Mouse (Mus musculus): ENCODE measurements around the gene Itpkc.
A peak's percentile ranks its signal among the peaks of the same experiment; 100 is the strongest.

Gene Itpkc

DNA sequence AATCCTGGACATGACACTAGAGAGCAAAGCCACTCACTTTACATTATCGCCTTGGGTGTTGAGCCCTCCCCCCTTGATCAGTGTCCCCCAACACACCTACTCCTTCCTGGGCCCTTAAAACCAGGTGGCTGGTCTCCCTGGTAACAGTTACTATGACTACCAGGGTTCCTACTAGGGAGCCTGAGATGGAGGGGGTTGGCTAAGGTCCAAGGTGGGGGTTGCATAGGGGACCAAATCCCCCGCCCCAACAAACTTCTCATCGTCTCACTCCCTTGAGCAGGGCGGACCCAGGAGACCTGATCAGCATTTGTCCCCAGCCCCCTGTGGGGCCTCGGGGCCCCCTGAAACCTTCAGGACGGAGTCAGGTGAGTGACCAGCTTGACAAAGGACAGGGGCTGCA, 33.4 kb upstream of the Itpkc start:
- peaks cover 43% of the 10 kb centered on the region for H3K36me3 ChIP-seq (ENCODE audit: insufficient read depth, low read length)

DNA sequence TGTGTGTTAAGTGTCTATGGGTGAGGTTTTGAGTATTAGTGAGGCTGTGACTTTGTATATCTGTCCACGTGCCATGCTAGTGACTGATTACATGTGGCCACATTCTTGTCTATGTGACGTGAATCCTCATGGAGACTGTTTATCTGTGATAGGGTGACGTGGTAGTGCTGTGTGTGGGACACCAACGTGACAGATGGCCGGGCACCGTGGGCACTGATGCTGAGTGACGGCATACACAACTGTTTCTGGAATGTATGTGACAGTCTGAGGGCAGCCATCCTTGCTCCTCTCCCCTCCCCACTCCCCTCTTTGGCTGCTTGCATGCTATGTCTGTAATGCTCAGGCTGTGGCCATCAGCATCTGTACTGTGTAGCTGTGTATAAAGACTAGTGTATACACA, 32.4 kb upstream of the Itpkc start:
- no peaks in the 10 kb centered on the region for H3K27me3 ChIP-seq (ENCODE audit: insufficient read depth, low read length)
- H3K9me3 ChIP-seq (ENCODE audit: low read length): no peaks in the 10 kb centered on the region
- peaks cover 43% of the 10 kb centered on the region for H3K36me3 ChIP-seq (ENCODE audit: insufficient read depth, low read length)
- H3K4me3 ChIP-seq (replicated peaks; ENCODE audit: low read length): no peak overlapping the region
- no peak for TF ChIP-seq NANOG (IDR thresholded peaks at IDR 0.05; ENCODE audit: borderline replicate concordance, low read length)
- TF ChIP-seq POU5F1 (IDR thresholded peaks at IDR 0.05; ENCODE audit: borderline replicate concordance, low read length): no peak
- TF ChIP-seq CTCF (conservative IDR thresholded peaks at IDR 0.05; ENCODE audit: low read length): no peak
- H3K4me1 ChIP-seq (replicated peaks; ENCODE audit: low read depth, low read length): peaks cover 68% of the 10 kb centered on the region

More for the DNA sequence above, 33.4 kb upstream of the Itpkc start:
- no peak for TF ChIP-seq NANOG (IDR thresholded peaks at IDR 0.05; ENCODE audit: borderline replicate concordance, low read length)
- TF ChIP-seq CTCF (conservative IDR thresholded peaks at IDR 0.05; ENCODE audit: low read length): no peak
- no peak for TF ChIP-seq POU5F1 (IDR thresholded peaks at IDR 0.05; ENCODE audit: borderline replicate concordance, low read length)
- Histone ChIP-seq H3K4me1 (replicated peaks; ENCODE audit: low read depth, low read length) (peaks cover 68% of the 10 kb centered on the region), H3K27me3 (ENCODE audit: insufficient read depth, low read length) (no peaks in the 10 kb centered on the region), H3K4me3 (replicated peaks; ENCODE audit: low read length) (no peak overlapping the region), H3K9me3 (ENCODE audit: low read length) (no peaks in the 10 kb centered on the region)

DNA sequence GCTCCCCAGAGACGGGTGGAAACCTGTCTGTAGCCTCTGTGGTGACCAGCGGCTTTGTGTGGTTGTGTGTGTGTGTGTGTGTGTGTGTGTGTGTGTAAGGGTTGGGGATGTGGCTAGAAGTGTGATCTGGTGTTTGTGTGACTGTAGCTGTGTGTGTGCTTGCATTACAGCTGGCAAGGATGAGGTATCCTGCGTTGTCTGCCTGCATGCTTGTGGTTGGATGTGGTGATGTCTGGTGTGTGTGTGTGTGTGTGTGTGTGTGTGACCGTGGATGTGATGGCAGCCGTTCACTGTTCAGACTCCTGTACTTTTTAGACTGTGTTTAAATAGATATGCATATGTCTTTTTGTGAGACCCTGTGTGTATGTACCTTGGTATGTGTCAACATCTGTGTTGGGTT, 31.3 kb upstream of the Itpkc start:
- peaks cover 35% of the 10 kb centered on the region for H3K36me3 ChIP-seq (ENCODE audit: insufficient read depth, low read length)
- no peaks in the 10 kb centered on the region for H3K9me3 ChIP-seq (ENCODE audit: low read length)
- H3K4me3 ChIP-seq (replicated peaks; ENCODE audit: low read length): peak overlapping the region; percentile 85
- H3K27me3 ChIP-seq (ENCODE audit: insufficient read depth, low read length): no peaks in the 10 kb centered on the region
- H3K4me1 ChIP-seq (replicated peaks; ENCODE audit: low read depth, low read length): peaks cover 67% of the 10 kb centered on the region
- TF ChIP-seq POU5F1 (IDR thresholded peaks at IDR 0.05; ENCODE audit: borderline replicate concordance, low read length): no peak
- no peak for TF ChIP-seq CTCF (conservative IDR thresholded peaks at IDR 0.05; ENCODE audit: low read length)
- TF ChIP-seq NANOG (IDR thresholded peaks at IDR 0.05; ENCODE audit: borderline replicate concordance, low read length): no peak

DNA sequence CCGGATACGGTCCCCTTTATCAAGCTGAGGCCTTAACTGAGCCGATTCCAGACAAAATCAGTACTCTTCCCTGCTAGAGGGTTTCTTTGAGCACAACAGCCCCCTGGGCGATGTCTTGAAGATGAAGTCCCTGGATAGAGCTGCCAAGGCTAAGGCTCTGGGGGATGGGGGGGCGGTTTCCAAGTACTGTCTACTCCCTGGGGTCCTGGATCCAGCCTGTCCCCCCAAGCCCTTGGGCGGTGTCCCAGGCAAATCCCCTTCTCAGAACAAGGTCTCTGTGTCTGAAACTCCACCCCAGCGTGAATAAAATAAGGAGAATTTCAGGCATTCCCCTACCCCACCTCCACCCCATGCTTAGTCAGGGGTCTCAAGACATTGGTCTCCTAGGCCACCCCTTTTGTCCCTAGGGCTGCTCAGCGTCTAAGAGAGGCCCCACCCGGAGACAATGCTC, 30.8 kb upstream of the Itpkc start:
- H3K4me1 ChIP-seq (replicated peaks; ENCODE audit: low read depth, low read length): peaks cover 67% of the 10 kb centered on the region
- H3K27me3 ChIP-seq (ENCODE audit: insufficient read depth, low read length): no peaks in the 10 kb centered on the region
- H3K36me3 ChIP-seq (ENCODE audit: insufficient read depth, low read length): peaks cover 35% of the 10 kb centered on the region
- peak overlapping the region; percentile 85 for H3K4me3 ChIP-seq (replicated peaks; ENCODE audit: low read length)
- no peaks in the 10 kb centered on the region for H3K9me3 ChIP-seq (ENCODE audit: low read length)
- TF ChIP-seq POU5F1 (IDR thresholded peaks at IDR 0.05; ENCODE audit: borderline replicate concordance, low read length) (no peak), CTCF (conservative IDR thresholded peaks at IDR 0.05; ENCODE audit: low read length) (no peak), NANOG (IDR thresholded peaks at IDR 0.05; ENCODE audit: borderline replicate concordance, low read length) (no peak)

DNA sequence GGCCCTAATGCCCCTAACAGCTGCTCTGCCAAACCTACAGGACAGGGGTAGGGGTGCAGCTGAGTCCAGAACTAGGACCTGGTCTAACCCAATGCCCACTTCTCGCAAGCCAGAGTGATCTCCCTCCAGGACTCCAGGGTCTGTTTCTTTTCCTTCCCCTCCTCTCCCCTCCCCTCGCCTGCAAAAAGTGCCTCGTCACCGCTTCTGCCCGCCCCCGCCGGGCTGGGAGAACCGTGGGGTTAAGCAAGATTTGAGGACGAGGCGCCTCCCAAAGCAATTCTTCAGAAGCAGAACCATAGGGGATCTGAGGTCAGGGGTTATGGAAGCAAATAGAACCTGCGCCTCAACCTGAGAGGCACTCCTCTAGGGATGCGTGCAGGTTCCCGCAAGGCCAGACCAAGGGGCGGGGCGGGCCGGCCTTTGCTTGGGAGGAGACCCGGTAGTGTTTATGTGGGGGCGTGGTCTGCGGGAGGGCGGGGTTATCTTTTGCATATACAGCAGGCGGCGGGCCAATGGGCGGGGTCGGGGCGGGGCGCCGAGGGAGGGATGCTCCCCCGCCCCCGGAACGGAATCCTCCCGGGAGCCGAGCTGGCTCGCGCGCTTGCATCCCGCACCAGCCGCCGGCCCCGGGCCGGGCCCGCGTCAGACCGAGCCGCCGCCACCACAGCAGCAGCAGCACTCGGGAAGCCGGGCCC, 29.9 kb upstream of the Itpkc start, which contains the start of gene Numbl:
Gene Numbl, plus strand, starts transcription at position 229 of the 695 bp plus-strand sequence.
- Histone ChIP-seq H3K27me3 (ENCODE audit: insufficient read depth, low read length) (no peaks in the 10 kb centered on the region), H3K4me1 (replicated peaks; ENCODE audit: low read depth, low read length) (peaks cover 68% of the 10 kb centered on the region), H3K9me3 (ENCODE audit: low read length) (no peaks in the 10 kb centered on the region), H3K36me3 (ENCODE audit: insufficient read depth, low read length) (peaks cover 34% of the 10 kb centered on the region), H3K4me3 (replicated peaks; ENCODE audit: low read length) (peak within 1 kb of the TSS; percentile 85)
- no peak for TF ChIP-seq CTCF (conservative IDR thresholded peaks at IDR 0.05; ENCODE audit: low read length)

DNA sequence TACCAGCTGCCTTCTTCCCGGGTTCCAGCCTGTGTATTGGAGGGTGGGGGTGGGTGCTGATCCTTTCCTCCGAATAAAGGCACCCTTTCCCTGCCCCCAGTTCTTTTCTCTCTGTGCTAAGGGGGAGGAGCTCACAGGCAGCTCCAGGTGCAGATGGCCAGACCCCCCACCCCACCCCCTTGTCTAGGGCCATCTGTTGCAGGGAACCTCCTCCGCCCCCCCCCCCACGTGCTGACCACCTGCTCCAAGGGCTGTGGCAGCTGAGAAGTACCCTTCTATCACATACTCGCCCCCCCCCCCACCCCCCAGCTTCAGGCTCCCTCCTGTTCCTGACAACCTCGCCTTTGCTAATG, 29.4 kb upstream of the Itpkc start:
- TF ChIP-seq CTCF (conservative IDR thresholded peaks at IDR 0.05; ENCODE audit: low read length): no peak
- TF ChIP-seq POU5F1 (IDR thresholded peaks at IDR 0.05; ENCODE audit: borderline replicate concordance, low read length): no peak
- no peak for TF ChIP-seq NANOG (IDR thresholded peaks at IDR 0.05; ENCODE audit: borderline replicate concordance, low read length)
- H3K36me3 ChIP-seq (ENCODE audit: insufficient read depth, low read length): peaks cover 34% of the 10 kb centered on the region
- H3K4me3 ChIP-seq (replicated peaks; ENCODE audit: low read length): peak overlapping the region; percentile 85
- H3K4me1 ChIP-seq (replicated peaks; ENCODE audit: low read depth, low read length): peaks cover 73% of the 10 kb centered on the region
- H3K27me3 ChIP-seq (ENCODE audit: insufficient read depth, low read length): no peaks in the 10 kb centered on the region
- no peaks in the 10 kb centered on the region for H3K9me3 ChIP-seq (ENCODE audit: low read length)

DNA sequence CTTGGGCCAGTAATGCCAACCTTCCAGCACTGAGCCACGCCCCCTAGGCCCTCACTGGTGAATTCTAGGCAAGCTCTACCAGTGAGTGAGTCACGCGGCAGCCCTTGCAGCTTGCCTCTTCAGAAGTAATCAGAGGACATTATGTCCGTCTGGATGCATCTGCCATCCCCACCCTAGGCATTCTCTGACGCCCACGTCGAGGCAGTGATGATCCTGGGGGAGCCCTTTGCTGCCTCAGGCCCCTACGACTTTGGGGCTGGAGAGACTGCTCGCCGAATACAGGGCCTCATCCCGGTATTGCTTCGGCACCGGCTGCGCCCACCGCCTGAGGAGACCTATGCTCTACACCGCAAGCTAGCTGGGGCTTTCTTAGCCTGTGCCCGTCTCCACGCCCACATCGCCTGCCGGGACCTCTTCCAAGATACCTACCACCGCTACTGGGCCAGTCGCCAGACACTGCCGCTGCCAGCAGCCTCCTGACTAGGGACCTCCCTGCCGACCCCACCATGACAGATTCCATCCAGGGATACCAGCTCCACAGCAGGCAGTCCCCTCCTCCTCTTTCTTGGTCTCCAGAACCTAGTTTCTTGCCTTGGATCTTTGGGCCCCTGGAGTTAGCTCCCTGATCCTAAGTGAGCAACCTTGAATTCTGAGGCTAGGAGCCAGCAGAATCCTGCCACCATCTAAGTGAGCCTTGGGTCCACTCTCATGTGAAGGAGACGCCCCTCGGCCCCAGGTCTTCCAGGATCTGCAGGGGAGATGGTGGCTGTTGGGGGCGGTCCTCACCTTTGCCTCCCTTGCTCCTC, 28.8 kb upstream of the Itpkc start:
- Histone ChIP-seq H3K4me1 (replicated peaks; ENCODE audit: low read depth, low read length) (peaks cover 79% of the 10 kb centered on the region), H3K36me3 (ENCODE audit: insufficient read depth, low read length) (peaks cover 29% of the 10 kb centered on the region), H3K4me3 (replicated peaks; ENCODE audit: low read length) (peak overlapping the region; percentile 79), H3K27me3 (ENCODE audit: insufficient read depth, low read length) (no peaks in the 10 kb centered on the region), H3K9me3 (ENCODE audit: low read length) (no peaks in the 10 kb centered on the region)
- TF ChIP-seq CTCF (conservative IDR thresholded peaks at IDR 0.05; ENCODE audit: low read length) (no peak), POU5F1 (IDR thresholded peaks at IDR 0.05; ENCODE audit: borderline replicate concordance, low read length) (no peak), NANOG (IDR thresholded peaks at IDR 0.05; ENCODE audit: borderline replicate concordance, low read length) (no peak)

DNA sequence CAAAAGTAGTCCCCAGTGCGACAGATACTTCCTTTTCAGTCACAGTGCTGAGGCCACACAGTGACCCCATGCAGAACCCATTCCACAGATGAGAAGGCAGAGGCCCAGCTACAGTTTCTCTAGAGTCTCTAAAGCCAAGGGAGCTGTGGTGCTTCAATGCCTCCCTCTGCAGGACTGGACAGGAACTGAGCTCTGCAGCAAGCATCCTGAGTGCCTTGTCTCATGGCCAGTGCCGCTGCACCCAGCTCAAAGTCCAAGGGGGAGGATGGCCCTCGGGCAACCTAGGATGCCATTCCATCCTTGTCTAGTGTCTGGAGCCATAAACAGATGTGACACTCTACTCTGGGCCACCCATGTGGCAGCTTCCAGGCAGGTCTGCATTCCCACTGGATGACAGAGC, 27.3 kb upstream of the Itpkc start:
- no peaks in the 10 kb centered on the region for H3K9me3 ChIP-seq (ENCODE audit: low read length)
- H3K36me3 ChIP-seq (ENCODE audit: insufficient read depth, low read length): peaks cover 20% of the 10 kb centered on the region
- H3K27me3 ChIP-seq (ENCODE audit: insufficient read depth, low read length): no peaks in the 10 kb centered on the region
- H3K4me3 ChIP-seq (replicated peaks; ENCODE audit: low read length): no peak overlapping the region
- peaks cover 83% of the 10 kb centered on the region for H3K4me1 ChIP-seq (replicated peaks; ENCODE audit: low read depth, low read length)
- TF ChIP-seq NANOG (IDR thresholded peaks at IDR 0.05; ENCODE audit: borderline replicate concordance, low read length): no peak
- peak; percentile 59 for TF ChIP-seq CTCF (conservative IDR thresholded peaks at IDR 0.05; ENCODE audit: low read length)

Data from E14TG2a.4 (cell line).